Mouse (Mus musculus) hindbrain, embryonic 14.5 days (tissue): ENCODE measurements around the gene Uvssa. TPM values are rescaled to one million over a fixed set of nuclear protein-coding genes. Genes with fewer than 3 reads are reported as not detected.

ENCODE experiments used
- ATAC-seq: fragments of 200-750 bp; cut with Nextera tagmentation; 2 replicates; pipeline ENCODE4 v1.8.0; 2017; ENCODE audit warnings: moderate number of reproducible peaks, mild to moderate bottlenecking, moderate TSS enrichment, moderate library complexity; ENCODE audit not compliant: low FRiP score
- DNase-seq: peaks from one replicate; pipeline ENCODE4 v3.0.0-alpha.2; 2015; ENCODE audit warnings: low spot score
- H3K27ac ChIP-seq: fragments of 300-500 bp; sonication (generic); 2 replicates; pipeline ENCODE4 v1.5.1; 2014; ENCODE audit warnings: mild to moderate bottlenecking, moderate library complexity
- H3K27me3 ChIP-seq: fragments of 300-500 bp; sonication (generic); 2 replicates; pipeline ENCODE4 v1.6.1; 2014; ENCODE audit warnings: mild to moderate bottlenecking, low read length, mixed read lengths; ENCODE audit not compliant: control insufficient read depth, insufficient read depth
- H3K36me3 ChIP-seq: fragments of 300-500 bp; sonication (generic); replicated peaks from 2 replicates; pipeline ENCODE4 v1.6.1; 2014; ENCODE audit not compliant: control insufficient read depth, insufficient read depth
- H3K4me1 ChIP-seq: fragments of 300-500 bp; sonication (generic); replicated peaks from 2 replicates; pipeline ENCODE4 v1.6.1; 2014; ENCODE audit warnings: antibody characterized with exemption, low read length, mixed read lengths; ENCODE audit not compliant: control insufficient read depth, insufficient read depth
- H3K4me2 ChIP-seq: fragments of 300-500 bp; sonication (generic); replicated peaks from 2 replicates; pipeline ENCODE4 v1.6.1; 2014; ENCODE audit warnings: mild to moderate bottlenecking, moderate library complexity
- H3K4me3 ChIP-seq: fragments of 300-500 bp; sonication (generic); replicated peaks from 2 replicates; pipeline ENCODE4 v1.5.1; 2014; ENCODE audit warnings: mild to moderate bottlenecking, low read length
- H3K9ac ChIP-seq: fragments of 300-500 bp; sonication (generic); 2 replicates; pipeline ENCODE4 v1.6.1; 2014
- H3K9me3 ChIP-seq: fragments of 300-500 bp; sonication (generic); 2 replicates; pipeline ENCODE4 v1.6.1; 2016; ENCODE audit warnings: low read length; ENCODE audit not compliant: control insufficient read depth
- WGBS: fragments of 180-500 bp; shearing (Covaris S2); extraction: QIAGEN DNeasy Blood & Tissue Kit; methylation state at CpG from one replicate; pipeline ENCODE4 v1.1.7; 2014; 5-methylcytosine and 5-hydroxymethylcytosine counted together
- polyA plus RNA-seq: library from polyadenylated mRNA; unstranded; fragments of >200 nt; fragmentation: Nextera tagmentation; extraction: Ambion mirVana; gene quantifications from 2 replicates; pipeline ENCODE4 v1.2.1, GENCODE M21; 2014

The Uvssa gene
- polyA plus RNA-seq, 1 experiment from 2014 or later: 8.3 TPM

DNA sequence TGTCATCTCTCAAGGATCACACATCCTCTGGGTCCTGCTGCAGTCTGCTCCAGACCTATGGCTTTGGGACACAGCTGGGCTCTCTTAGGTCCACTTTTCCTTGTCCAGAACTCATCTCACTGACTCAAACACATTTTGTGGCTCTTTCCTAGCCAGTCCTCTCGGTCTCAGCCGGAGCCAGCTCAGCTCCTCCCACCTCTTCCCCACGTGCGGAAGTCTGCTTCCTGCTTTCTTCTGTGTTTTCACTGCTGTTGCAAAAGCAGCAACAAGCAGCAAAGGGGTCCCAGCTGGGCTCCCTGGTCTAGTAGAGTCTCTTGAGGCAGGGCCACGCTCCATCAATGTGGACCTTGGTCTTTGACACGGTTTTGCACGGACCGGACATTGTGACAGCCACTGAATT lies 77.4 kb downstream of the Uvssa start:
- no peak overlapping the region for H3K4me3 ChIP-seq
- no peak overlapping the region for H3K4me2 ChIP-seq
- no peak for DNase-seq
- no peak for ATAC-seq
- H3K27me3 ChIP-seq: peaks cover 40% of the 10 kb centered on the region
- H3K9ac ChIP-seq: no peak overlapping the region
- 58% methylated on average over 8 of the region's 8 CpGs for WGBS
- H3K27ac ChIP-seq: no peak overlapping the region
- H3K9me3 ChIP-seq: no peaks in the 10 kb centered on the region
- no peaks in the 10 kb centered on the region for H3K4me1 ChIP-seq
- no peaks in the 10 kb centered on the region for H3K36me3 ChIP-seq

DNA sequence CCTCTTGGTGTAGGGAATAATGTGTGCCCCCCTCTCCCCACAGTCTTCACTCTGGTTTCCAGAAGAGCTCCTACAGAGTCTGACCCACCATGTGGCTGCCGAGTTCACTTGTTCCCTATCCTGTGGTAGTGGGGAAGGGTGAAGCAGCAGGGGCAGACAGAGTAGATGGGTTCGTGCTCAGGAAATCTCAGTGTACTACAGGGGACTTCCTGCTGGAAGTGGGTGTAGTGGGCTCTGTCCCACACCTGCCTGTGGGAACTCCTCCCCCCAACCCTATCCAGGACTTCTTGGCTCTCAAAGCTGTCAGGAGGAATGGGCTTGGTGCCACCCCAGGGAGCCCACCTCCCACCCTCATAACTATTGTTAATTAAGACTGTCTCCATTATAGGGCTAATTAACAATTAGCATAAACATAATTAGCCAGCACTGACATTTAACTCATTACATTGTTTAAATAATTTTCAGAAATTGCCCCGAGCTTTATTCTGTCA lies 79.8 kb downstream of the Uvssa start:
- H3K4me2 ChIP-seq: no peak overlapping the region
- DNase-seq (no peak), ATAC-seq (peak; percentile 55; the same call in 1 of the 2 replicates)
- H3K9ac ChIP-seq: no peak overlapping the region
- no peaks in the 10 kb centered on the region for H3K36me3 ChIP-seq
- no peaks in the 10 kb centered on the region for H3K4me1 ChIP-seq
- peaks cover 47% of the 10 kb centered on the region for H3K27me3 ChIP-seq
- H3K27ac ChIP-seq: no peak overlapping the region
- no peaks in the 10 kb centered on the region for H3K9me3 ChIP-seq
- WGBS: 32% methylated on average over 3 of the region's 3 CpGs
- H3K4me3 ChIP-seq: no peak overlapping the region

DNA sequence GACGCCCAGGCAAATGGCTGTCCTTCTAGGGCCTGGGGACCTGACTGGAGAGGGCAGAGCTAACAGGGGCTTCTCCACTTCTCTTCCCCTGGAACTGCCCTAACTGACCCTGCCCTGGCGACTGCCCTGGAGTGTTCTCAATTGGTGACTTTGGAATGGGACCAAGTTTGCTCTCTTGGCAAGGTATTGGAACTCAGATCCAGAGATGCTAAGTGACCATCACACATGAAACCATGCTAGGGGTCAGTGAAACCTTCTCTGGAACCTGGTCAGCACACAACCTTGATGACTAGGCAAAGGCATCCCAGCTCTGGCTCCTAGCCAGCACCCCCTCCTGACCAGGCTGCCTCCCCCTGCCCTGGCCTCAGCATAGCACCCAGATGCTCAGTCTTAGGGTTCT lies 80.8 kb downstream of the Uvssa start:
- Histone ChIP-seq H3K4me2 (no peak overlapping the region), H3K4me1 (no peaks in the 10 kb centered on the region), H3K9ac (no peak overlapping the region), H3K9me3 (no peaks in the 10 kb centered on the region), H3K27me3 (peaks cover 47% of the 10 kb centered on the region), H3K27ac (no peak overlapping the region), H3K36me3 (no peaks in the 10 kb centered on the region), H3K4me3 (no peak overlapping the region)
- WGBS: 69% methylated on average over 2 of the region's 2 CpGs
- DNase-seq (no peak), ATAC-seq (no peak)

DNA sequence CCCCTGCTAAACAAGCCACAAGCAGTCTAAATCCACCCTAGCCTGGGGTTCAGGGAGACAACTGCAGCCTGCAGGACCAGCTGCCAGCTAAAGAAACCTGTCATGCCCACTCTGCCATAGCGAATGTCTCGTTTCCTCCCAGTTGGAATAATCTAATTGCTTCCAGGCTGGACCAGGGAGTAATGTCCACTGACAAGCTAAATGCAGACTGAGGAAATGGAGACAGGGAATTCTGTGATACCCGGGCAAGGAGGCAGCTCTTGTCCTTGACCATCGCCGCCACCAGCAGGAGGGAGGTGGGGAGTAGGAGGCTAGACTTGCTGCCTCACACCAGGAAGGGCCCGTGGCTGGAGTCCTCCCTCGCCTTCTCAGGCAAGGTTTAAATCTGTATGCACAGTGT lies 86.0 kb downstream of the Uvssa start:
- H3K9me3 ChIP-seq: no peaks in the 10 kb centered on the region
- no peak overlapping the region for H3K27ac ChIP-seq
- no peaks in the 10 kb centered on the region for H3K36me3 ChIP-seq
- peaks cover 14% of the 10 kb centered on the region; the same call in 1 of the 2 replicates for H3K27me3 ChIP-seq
- ATAC-seq (no peak), DNase-seq (no peak)
- WGBS: 59% methylated on average over 7 of the region's 7 CpGs
- H3K9ac ChIP-seq: no peak overlapping the region
- no peak overlapping the region for H3K4me3 ChIP-seq
- no peak overlapping the region for H3K4me2 ChIP-seq
- H3K4me1 ChIP-seq: peaks cover 17% of the 10 kb centered on the region

DNA sequence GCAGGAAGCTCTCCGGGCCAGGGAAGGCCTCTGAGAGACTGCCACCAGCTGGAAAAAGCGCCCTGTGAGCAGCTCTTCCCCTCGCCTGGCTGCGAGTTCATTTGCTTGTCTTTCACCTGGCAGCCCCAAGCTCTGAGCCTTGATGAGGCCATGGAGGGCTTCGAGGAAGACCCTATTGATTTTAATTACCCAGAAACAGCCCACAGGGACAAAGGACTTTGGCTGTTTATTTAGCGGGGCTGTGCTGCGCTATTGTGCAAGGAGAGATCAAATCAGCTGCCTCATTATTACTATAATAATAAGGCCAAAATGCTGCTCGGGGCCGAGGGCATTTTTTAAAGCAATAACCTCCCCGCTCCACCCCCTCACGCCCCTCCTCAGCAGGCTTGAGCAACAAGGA lies 87.1 kb downstream of the Uvssa start:
- Histone ChIP-seq H3K36me3 (no peaks in the 10 kb centered on the region), H3K9ac (no peak overlapping the region), H3K4me1 (peaks cover 17% of the 10 kb centered on the region), H3K4me2 (no peak overlapping the region), H3K4me3 (no peak overlapping the region), H3K27me3 (peaks cover 14% of the 10 kb centered on the region; the same call in 1 of the 2 replicates), H3K9me3 (no peaks in the 10 kb centered on the region), H3K27ac (no peak overlapping the region)
- ATAC-seq (no peak), DNase-seq (no peak)
- 21% methylated on average over 11 of the region's 11 CpGs for WGBS

Other genes with a start within 250 kb of the Uvssa start
- 3.5 and 3.6 TPM in 2 replicates for gene Spon2, start 160.1 kb upstream of the Uvssa start, polyA plus RNA-seq
- 498 and 540 TPM in 2 replicates for gene Ctbp1, start 103.6 kb upstream of the Uvssa start, polyA plus RNA-seq
- 123 and 136 TPM in 2 replicates for gene Maea, start 43.0 kb upstream of the Uvssa start, polyA plus RNA-seq
- gene Nkx1-1, start 55.4 kb downstream of the Uvssa start, polyA plus RNA-seq: 0.80 and 0.96 TPM in 2 replicates